Mouse (Mus musculus) cerebellum, adult 2 months (tissue): Measurements from ENCODE around the gene Olfr1053.

Source experiments
- CTCF ChIP-seq: fragments of 200-500 bp; IDR thresholded peaks from 2 replicates; pipeline ENCODE4 v1.5.1; 2011; ENCODE audit warnings: low read depth, mild to moderate bottlenecking, control low read depth, low read length, moderate library complexity, borderline replicate concordance; ENCODE audit not compliant: insufficient read depth
- POLR2A ChIP-seq: fragments of 200-500 bp; IDR thresholded peaks from 2 replicates; pipeline ENCODE4 v1.6.1; 2011; ENCODE audit warnings: low read length, control low read depth, borderline replicate concordance; ENCODE audit not compliant: insufficient read depth

GRCm38 (mm10) chr2:86292155-86292554, 22.9 kb downstream of the Olfr1053 start, which contains the start of gene Olfr1052:
- TF ChIP-seq CTCF = no peak
- no peak for TF ChIP-seq POLR2A
